Comparison of ENCODE assay signal across 8 mouse cellular contexts in genomic region chr12:117769113-117769512, GRCm38 (mm10). TPM values are rescaled to one million over a fixed set of nuclear protein-coding genes. Genes with fewer than 3 reads are reported as not detected.
DNase-seq lines count a peak whose midpoint lies in the region; ATAC-seq and TF ChIP-seq lines count a peak whose summit lies in the region.

No protein-coding gene starts in this region.

- H3K4me3 ChIP-seq in kidney, embryonic 16.5 days (ENCODE audit: low read length), result no peak overlapping the region
- no peak overlapping the region for H3K4me3 ChIP-seq in bone marrow, adult 2 months (replicated peaks; ENCODE audit: control insufficient read depth, low read depth, low read length)
- no peak overlapping the region for H3K4me3 ChIP-seq in liver, embryonic 13.5 days (replicated peaks)

- WGBS in kidney, embryonic 16.5 days, result 6% methylated on average over 5 of the region's 5 CpGs
- 4% methylated on average over 5 of the region's 5 CpGs for WGBS in bone marrow, adult 2 months
- 12% methylated on average over 5 of the region's 5 CpGs for WGBS in liver, embryonic 13.5 days (ENCODE audit: insufficient replicate concordance)

- no peaks in the 10 kb centered on the region for H3K36me3 ChIP-seq in kidney, embryonic 16.5 days (ENCODE audit: insufficient read depth, low read length)
- no peaks in the 10 kb centered on the region for H3K36me3 ChIP-seq in liver, embryonic 13.5 days

- no peaks in the 10 kb centered on the region for H3K27me3 ChIP-seq in kidney, embryonic 16.5 days (ENCODE audit: insufficient read depth, low read length)
- no peaks in the 10 kb centered on the region for H3K27me3 ChIP-seq in liver, embryonic 13.5 days

- peak; percentile 72 for DNase-seq in kidney, adult 18-20 months
- peak; percentile 12 for DNase-seq in fibroblast of lung, adult 2 months (ENCODE audit: low read depth)
- DNase-seq in kidney, adult 9 months, result peak; percentile 72
- DNase-seq in liver, embryonic 13.5 days, result peak; percentile 23
- peak; percentile 64 for DNase-seq in ovary, postnatal 36 days (ENCODE audit: low spot score)
- DNase-seq in thymus, postnatal 25 days, result peak; percentile 68

- no peak for ATAC-seq in kidney, embryonic 16.5 days (ENCODE audit: low FRiP score, low TSS enrichment)
- no peak for ATAC-seq in liver, embryonic 13.5 days (ENCODE audit: low read depth)

- no peaks in the 10 kb centered on the region for H3K9me3 ChIP-seq in kidney, embryonic 16.5 days (ENCODE audit: low read length)
- no peaks in the 10 kb centered on the region for H3K9me3 ChIP-seq in liver, embryonic 13.5 days (replicated peaks)

- no peak overlapping the region for H3K27ac ChIP-seq in kidney, embryonic 16.5 days (ENCODE audit: low read length)
- H3K27ac ChIP-seq in bone marrow, adult 2 months (ENCODE audit: control insufficient read depth, insufficient read depth, low read depth, low read length, poor library complexity), result no peak overlapping the region
- no peak overlapping the region for H3K27ac ChIP-seq in liver, embryonic 13.5 days

- no peak overlapping the region for H3K9ac ChIP-seq in kidney, embryonic 16.5 days (replicated peaks; ENCODE audit: low read length)
- no peak overlapping the region for H3K9ac ChIP-seq in liver, embryonic 13.5 days

- H3K4me1 ChIP-seq in kidney, embryonic 16.5 days (ENCODE audit: insufficient read depth, low read length), result no peaks in the 10 kb centered on the region
- no peaks in the 10 kb centered on the region for H3K4me1 ChIP-seq in bone marrow, adult 2 months (ENCODE audit: control insufficient read depth, insufficient read depth, low read length)
- H3K4me1 ChIP-seq in liver, embryonic 13.5 days (replicated peaks), result no peaks in the 10 kb centered on the region

- TF ChIP-seq CTCF in bone marrow, adult 2 months (IDR thresholded peaks at IDR 0.05; ENCODE audit: control insufficient read depth, insufficient read depth, low read length), result peak; percentile 79

- no peak overlapping the region for H3K4me2 ChIP-seq in kidney, embryonic 16.5 days (replicated peaks; ENCODE audit: low read depth, low read length)
- H3K4me2 ChIP-seq in liver, embryonic 13.5 days, result no peak overlapping the region

- TF ChIP-seq POLR2A in bone marrow, adult 2 months (IDR thresholded peaks at IDR 0.05; ENCODE audit: borderline replicate concordance, control insufficient read depth, low read depth, low read length), result no peak

RNA-seq across cellular contexts. Expression of gene Cdca7l, which starts 35.0 kb away (rescaled TPM):
- 53.2 and 58.0 TPM in 2 replicates for polyA plus RNA-seq in kidney, embryonic 16.5 days (2015; fragmentation: Nextera tagmentation; extraction: Ambion mirVana)
- polyA plus RNA-seq in bone marrow, adult 2 months (2011; ENCODE audit: insufficient read depth, insufficient read length, low replicate concordance, missing spikeins), result 9.5 and 9.8 TPM in 2 replicates
- polyA plus RNA-seq in liver, embryonic 13.5 days (2015; fragmentation: Nextera tagmentation; extraction: Ambion mirVana), result 25.0 and 30.5 TPM in 2 replicates

Comparison
In these comparisons a context has a peak if more than half of its experiments do, and no peak if none do; other contexts are left out.
1. DNase-seq: peak in every context shown above with its lines; median percentile 72 in kidney, adult 18-20 months; 72 in kidney, adult 9 months; 68 in thymus, postnatal 25 days; 64 in ovary, postnatal 36 days; 23 in liver, embryonic 13.5 days; 12 in fibroblast of lung, adult 2 months.